Mouse (Mus musculus) neutrophil, adult 5-6 weeks (primary cell): ENCODE measurements around the gene Spata31d1b. TPM values are rescaled to one million over a fixed set of nuclear protein-coding genes. Genes with fewer than 3 reads are reported as not detected.
A peak's percentile ranks its signal among the peaks of the same experiment; 100 is the strongest.

Experiments
- ATAC-seq: fragments of 151-379, 151-347 bp; 2 replicates; pipeline ENCODE4 v1.8.0; 2017; ENCODE audit warnings: mild to moderate bottlenecking, moderate TSS enrichment; ENCODE audit not compliant: insufficient number of reproducible peaks, poor library complexity, low FRiP score, severe bottlenecking; ENCODE audit errors: extremely low read depth
- total RNA-seq: library from RNA; stranded (forward); fragments of 200-1000 nt; gene quantifications from 2 replicates; pipeline ENCODE4 v1.2.3, GENCODE M21; 2017

Spata31d1b gene
- total RNA-seq, 1 experiment from 2014 or later, result not detected

DNA sequence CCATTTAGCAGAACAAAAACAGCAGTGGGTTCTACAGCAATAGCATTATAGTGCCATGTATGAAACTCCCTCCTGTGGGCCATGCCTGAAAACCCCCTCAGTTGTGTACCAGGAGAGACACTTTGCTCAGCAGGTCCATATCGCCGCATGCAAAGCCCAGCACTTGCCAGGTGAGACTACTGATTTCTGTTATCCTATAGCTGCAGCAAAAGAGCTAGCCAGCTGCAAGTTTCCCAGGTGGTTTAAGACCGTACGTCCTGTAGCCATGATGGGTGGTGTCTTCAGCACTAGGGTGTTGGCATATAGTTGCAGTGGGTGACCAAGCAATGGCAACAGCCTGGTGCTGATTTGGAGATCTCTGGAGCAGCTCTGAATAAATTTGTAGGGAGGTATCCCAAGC lies 27.3 kb downstream of the Spata31d1b start:
- ATAC-seq, result no peak

DNA sequence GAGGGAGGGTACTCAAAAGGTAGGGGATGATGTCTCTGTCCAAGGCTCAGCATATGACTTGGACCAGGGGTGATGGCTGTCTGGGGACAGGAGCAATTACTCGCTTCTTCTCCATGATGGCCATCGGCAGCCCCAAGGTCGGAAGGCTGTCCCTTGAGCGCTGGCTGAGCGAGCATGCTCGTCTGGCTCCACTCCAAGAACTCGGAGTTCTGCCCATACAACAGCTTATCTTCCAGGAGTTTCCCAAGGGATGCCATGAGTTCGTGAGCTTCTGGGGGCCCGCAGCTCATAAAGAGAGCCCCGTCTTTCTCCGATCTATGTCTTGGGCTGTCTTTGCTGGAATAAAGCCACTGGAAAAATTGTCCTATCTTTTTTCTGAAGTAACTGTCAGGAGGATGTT lies 29.0 kb downstream of the Spata31d1b start:
- ATAC-seq, result no peak

DNA sequence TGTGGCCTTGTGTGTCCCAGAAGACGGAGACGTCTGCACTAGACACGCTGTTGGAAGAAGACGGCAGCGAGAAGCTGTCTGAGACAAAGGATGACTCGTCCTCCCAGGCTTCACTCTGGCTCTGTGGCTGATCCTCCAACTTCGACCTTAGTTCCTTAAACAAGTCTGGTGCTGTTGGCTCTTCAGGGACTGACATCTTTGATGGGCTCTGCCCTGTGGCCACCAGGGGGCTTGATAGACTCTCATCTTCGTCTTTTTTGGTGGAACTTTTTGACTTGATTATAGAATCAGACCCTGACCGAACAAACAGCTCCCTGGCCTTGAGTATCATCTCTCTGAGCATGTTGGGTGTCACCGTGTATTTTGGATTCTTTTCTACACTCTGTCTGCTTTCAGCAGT lies 29.6 kb downstream of the Spata31d1b start:
- no peak for ATAC-seq

DNA sequence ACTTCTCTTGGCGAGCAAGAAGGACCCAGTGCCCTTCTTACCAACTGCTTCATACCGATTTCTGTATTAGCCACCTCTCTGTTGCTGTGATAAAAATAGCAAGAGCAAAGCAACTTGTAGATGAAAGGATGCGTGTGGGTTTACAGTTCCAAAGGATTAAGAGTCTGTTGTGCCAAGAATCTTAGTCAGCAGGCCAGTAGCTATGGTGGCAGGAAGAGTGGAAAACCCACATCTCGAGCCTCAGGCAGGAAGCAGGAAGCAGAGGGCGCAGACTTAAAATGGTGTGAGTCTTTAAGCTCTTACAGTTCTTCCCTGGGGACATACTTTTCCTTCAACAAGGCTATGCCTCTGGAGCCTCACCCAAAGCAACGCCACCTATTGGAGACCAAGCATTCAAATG lies 33.4 kb downstream of the Spata31d1b start:
- no peak for ATAC-seq

DNA sequence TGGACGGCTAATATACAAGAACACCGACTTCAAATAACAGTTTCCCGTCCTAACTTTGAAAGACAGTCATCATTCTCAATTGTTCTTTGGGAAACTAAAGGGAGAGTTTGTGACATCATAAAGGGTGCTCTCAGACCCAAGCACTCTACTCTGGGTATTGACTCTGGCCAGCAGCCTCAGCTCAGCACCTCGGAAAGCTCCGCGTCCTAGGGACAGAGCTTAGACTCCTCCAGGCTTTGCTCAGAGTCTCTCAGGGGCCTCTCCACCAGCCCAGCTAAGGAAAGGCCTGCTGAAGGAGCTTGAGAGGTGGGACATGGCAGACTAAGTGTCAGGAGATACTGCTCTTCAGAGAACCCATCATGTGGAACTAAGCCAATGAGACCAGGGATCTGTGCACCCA lies 34.1 kb downstream of the Spata31d1b start:
- ATAC-seq, result no peak

DNA sequence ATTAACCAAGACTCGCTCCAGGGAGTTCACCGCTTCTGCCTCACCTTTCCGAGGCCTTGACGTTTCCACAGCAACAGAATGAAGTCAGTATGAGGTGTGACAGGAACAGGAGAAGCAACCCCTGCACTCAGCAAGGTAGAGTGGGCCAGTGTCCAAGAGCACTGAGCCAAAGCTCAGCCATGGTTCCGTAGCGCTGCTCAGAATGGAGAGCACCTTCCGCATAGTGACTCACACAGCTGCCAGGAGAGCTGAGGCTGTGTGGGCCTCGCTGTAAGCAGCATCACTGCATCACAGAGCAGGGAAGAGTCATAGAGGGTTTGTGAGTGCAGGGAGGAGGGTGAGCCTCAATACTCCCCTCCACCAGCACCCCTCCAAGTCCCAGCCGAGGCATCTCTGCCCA lies 34.6 kb downstream of the Spata31d1b start, which contains the start of gene 1700014D04Rik:
Gene 1700014D04Rik (minus strand): TSS at position 42 of the 400 bp plus-strand sequence.
- no peak for ATAC-seq

DNA sequence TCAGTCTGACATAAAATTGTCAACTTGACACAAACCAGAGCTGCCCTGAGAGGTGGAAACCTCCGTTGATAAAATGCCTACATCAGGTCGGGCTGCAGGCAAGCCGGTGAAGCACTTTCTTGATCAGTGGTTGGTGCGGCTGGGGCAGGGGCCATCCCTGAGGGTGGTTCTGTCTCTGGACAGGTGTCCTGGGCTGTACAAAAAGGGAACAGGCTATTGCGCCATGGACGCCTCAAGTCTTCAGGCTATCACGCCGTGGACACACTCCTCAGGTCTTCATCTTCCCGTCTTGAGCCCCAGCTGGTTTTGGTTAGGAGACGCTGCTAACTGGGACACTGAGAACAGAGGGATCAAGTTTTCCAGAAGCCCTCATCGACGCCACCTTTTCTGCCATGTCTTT lies 38.2 kb downstream of the Spata31d1b start:
- peak; percentile 34; the same call in 1 of the 2 replicates for ATAC-seq

DNA sequence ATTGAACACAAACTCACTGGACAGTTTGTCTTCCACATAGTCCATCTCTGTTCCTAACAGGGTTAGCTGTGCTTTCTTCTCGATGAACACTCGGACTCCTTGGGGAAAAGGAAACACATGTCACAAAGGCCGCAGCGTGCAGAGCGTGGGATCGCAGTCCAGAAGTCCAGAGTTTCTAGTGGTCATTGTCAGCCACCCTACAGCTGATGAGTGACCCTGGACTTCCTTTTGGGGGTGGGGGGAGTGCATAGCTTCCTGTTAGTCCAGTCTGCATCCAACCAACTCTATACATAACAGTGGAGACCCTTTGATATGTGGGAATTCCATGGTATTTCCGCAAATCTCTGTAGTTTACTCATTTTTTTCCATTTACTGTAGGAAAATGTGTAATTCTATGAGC lies 44.8 kb downstream of the Spata31d1b start:
- no peak for ATAC-seq

DNA sequence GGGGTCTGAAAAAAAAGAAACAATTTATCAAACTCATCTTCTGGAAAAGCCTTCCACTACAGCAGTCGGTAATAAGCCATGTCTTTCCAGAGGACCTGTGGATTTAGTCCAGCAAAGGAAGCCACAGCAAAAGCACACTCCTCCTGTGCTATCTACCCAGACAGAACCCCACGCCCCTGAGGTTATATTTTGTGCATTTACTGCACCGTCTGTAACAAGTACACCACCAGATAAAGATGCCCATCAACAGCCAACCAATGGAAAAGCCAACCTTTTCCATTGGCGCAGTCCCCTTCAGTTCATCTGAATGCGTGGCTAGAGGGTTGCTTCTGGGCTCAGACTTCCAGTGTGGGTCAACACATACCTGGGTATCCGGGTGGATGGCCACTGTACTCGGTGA lies 50.7 kb downstream of the Spata31d1b start:
- no peak for ATAC-seq

DNA sequence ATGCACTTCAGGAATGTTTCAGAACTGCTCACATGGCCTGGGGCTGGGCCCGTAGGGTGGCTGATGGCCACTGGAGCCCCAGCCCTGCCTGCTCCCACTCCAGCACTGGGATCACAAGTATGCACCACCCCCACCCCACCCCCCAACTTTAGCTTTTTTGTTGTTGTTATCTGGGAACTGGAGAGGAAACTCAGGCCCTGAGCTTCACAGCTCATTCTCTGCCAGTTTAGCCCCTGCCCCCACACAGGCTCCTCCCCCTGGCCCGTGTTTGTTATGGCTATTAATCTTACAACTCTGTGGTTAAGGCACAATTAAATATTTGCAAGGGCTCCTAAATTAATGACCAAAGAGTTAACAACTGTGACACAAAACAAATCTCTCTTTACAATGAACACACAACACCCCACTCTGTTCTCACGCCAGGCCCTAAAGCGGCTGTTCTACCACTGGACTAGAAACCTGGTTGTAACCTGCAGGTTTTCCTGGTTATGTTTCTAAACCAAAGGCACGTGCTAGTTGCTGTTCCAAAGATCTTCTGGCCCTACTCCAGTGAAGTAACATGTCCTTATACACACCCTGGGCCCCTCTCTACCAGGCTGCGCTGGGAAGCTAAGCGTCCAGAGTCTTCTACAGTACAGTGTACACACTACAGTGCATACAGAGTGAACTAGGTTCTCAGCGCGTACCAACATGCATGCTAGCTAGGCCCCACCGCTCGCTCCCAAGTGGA lies 54.9 kb downstream of the Spata31d1b start:
- no peak for ATAC-seq

DNA sequence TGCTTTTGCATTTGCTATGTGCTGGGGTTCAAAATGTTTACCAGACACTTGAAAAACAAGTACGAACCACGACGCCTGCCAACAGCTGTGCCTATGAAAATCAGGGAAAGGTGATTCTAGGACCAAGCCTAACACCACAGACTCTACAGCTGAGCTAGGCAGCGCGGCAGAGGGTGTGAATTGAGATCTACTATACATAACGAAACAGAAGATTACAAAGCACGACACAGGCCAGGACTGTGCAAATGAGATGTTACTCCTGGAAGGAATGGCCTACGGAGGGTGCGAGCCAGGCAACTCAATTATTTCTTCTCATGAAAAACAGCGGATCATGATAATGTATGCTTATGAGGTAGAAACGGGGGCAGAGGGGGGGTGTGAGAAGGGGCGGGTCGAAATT lies 56.4 kb downstream of the Spata31d1b start:
- ATAC-seq, result no peak

Other genes with a start within 250 kb of the Spata31d1b start
- gene Agtpbp1, start 127.1 kb upstream of the Spata31d1b start, total RNA-seq, result 62.6 and 71.3 TPM in 2 replicates
- gene Naa35, start 127.0 kb upstream of the Spata31d1b start, total RNA-seq, result 53.8 and 69.7 TPM in 2 replicates
- 20.0 and 22.6 TPM in 2 replicates for gene Golm1, start 36.5 kb upstream of the Spata31d1b start, total RNA-seq
- 0.23 TPM in 1 of 2 replicates, not detected in the other for gene 4921517D22Rik, start 18.2 kb upstream of the Spata31d1b start, total RNA-seq
- not detected in 2 replicates for gene Spata31d1a, start 2.0 kb upstream of the Spata31d1b start, total RNA-seq
- not detected in 2 replicates for gene Spata31d1d, start 19.5 kb downstream of the Spata31d1b start, total RNA-seq
- gene 1700014D04Rik, start 34.5 kb downstream of the Spata31d1b start, total RNA-seq, result 0.35 and 0.49 TPM in 2 replicates
- 87.5 and 92.7 TPM in 2 replicates for gene Isca1, start 57.5 kb downstream of the Spata31d1b start, total RNA-seq
- gene Gm49354, start 70.0 kb downstream of the Spata31d1b start, total RNA-seq, result 71.6 and 96.7 TPM in 2 replicates
- 389 and 433 TPM in 2 replicates for gene Tut7, start 110.9 kb downstream of the Spata31d1b start, total RNA-seq